In genomic region chr5:74261016-74261415, GRCm38 (mm10) we compare ENCODE assay signal across 10 mouse cellular contexts.
DNase-seq lines count a peak whose midpoint lies in the region; ATAC-seq lines count a peak whose summit lies in the region.
"Had no signal": no experiment of that assay in that cellular context is flagged by ENCODE, and none has a peak within 500 bp of the region (broad histone marks: within the 10 kb centered on the region; RNA-seq: fewer than 3 reads in every experiment).

No protein-coding gene starts in this region.

- DNase-seq in heart, adult 18-20 months: no peak
- DNase-seq in CD4-positive helper T cell, adult 2 months (ENCODE audit: low read depth, low spot score): peak; percentile 60
- DNase-seq in embryonic facial prominence, embryonic 10.5 days (ENCODE audit: low spot score): no peak
- no peak for DNase-seq in testis, postnatal 14 days (ENCODE audit: low spot score)
- no peak for DNase-seq in spleen, postnatal 14 days (ENCODE audit: low spot score in 2 of 2)
- no peak for DNase-seq in adrenal gland, adult 8-10 months
- DNase-seq: kidney, postnatal 10 days had no signal

- H3K27ac ChIP-seq in heart, embryonic 13.5 days (replicated peaks): peak overlapping the region; percentile 88
- H3K27ac ChIP-seq in embryonic facial prominence, embryonic 10.5 days (replicated peaks): peak overlapping the region; percentile 71
- peak overlapping the region; percentile 74 for H3K27ac ChIP-seq in limb, embryonic 15.5 days

- H3K9me3 ChIP-seq in heart, embryonic 13.5 days: no peaks in the 10 kb centered on the region
- H3K9me3 ChIP-seq in embryonic facial prominence, embryonic 10.5 days: no peaks in the 10 kb centered on the region
- H3K9me3 ChIP-seq in limb, embryonic 15.5 days: no peaks in the 10 kb centered on the region

- WGBS in heart, embryonic 13.5 days: 57% methylated on average over 6 of the region's 6 CpGs
- WGBS in embryonic facial prominence, embryonic 10.5 days: 78% methylated on average over 6 of the region's 6 CpGs
- WGBS in limb, embryonic 15.5 days: 32% methylated on average over 6 of the region's 6 CpGs

- H3K4me1 ChIP-seq in heart, embryonic 13.5 days: peaks cover 73% of the 10 kb centered on the region
- H3K4me1 ChIP-seq in embryonic facial prominence, embryonic 10.5 days: peaks cover 43% of the 10 kb centered on the region
- peaks cover 32% of the 10 kb centered on the region for H3K4me1 ChIP-seq in limb, embryonic 15.5 days

- no peaks in the 10 kb centered on the region for H3K27me3 ChIP-seq in heart, embryonic 13.5 days (replicated peaks)
- H3K27me3 ChIP-seq in embryonic facial prominence, embryonic 10.5 days (replicated peaks; ENCODE audit: low read depth, poor library complexity, severe bottlenecking): no peaks in the 10 kb centered on the region
- H3K27me3 ChIP-seq in limb, embryonic 15.5 days: no peaks in the 10 kb centered on the region

- H3K36me3 ChIP-seq in heart, embryonic 13.5 days: no peaks in the 10 kb centered on the region
- H3K36me3 ChIP-seq in embryonic facial prominence, embryonic 10.5 days (replicated peaks): no peaks in the 10 kb centered on the region
- no peaks in the 10 kb centered on the region for H3K36me3 ChIP-seq in limb, embryonic 15.5 days

- no peak for ATAC-seq in heart, embryonic 13.5 days (ENCODE audit: extremely low read depth, insufficient number of reproducible peaks, low FRiP score, low TSS enrichment)
- ATAC-seq in limb, embryonic 15.5 days (ENCODE audit: insufficient number of reproducible peaks, low FRiP score, low TSS enrichment, low read depth): peak; percentile 61; the same call in 1 of the 2 replicates

- no peak overlapping the region for H3K4me3 ChIP-seq in heart, embryonic 13.5 days
- H3K4me3 ChIP-seq in embryonic facial prominence, embryonic 10.5 days: no peak overlapping the region
- H3K4me3 ChIP-seq in limb, embryonic 15.5 days: no peak overlapping the region
- H3K4me3 ChIP-seq: erythroblast, embryonic 14.5 days had no signal

- peak overlapping the region; percentile 65 for H3K9ac ChIP-seq in heart, embryonic 13.5 days
- no peak overlapping the region for H3K9ac ChIP-seq in limb, embryonic 15.5 days

- H3K4me2 ChIP-seq in heart, embryonic 13.5 days: no peak overlapping the region
- no peak overlapping the region for H3K4me2 ChIP-seq in limb, embryonic 15.5 days
